In the genomic region with DNA sequence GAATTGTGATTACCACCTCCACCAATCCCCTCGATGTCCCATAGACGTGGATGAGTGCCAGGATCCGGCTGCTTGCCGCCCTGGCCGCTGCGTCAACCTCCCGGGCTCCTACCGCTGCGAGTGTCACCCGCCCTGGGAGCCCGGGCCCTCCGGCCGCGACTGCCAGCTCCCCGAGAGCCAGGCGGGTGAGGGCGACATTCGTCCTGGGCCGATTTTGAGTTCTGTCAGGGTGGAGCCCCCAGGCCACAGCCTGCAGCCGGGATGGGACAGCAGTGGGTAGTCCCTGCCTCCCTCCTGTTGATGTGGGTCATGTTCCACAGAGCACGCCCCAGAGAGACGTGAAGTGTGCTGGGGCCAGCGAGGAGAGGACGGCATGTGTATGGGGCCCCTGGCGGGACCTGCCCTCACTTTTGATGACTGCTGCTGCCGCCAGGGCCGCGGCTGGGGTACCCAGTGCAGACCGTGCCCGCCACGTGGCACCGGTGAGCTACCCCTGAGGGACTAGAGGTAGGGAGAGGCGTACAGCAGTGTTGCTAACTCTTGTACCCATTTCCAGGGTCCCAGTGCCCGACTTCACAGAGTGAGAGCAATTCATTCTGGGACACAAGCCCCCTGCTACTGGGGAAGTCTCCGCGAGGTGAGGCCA, we compare ENCODE assay signal across 10 mouse cellular contexts. TPM values are rescaled to one million over a fixed set of nuclear protein-coding genes. Genes with fewer than 3 reads are reported as not detected.
DNase-seq lines count a peak whose midpoint lies in the region; ATAC-seq lines count a peak whose summit lies in the region.
"Had no signal": no experiment of that assay in that cellular context is flagged by ENCODE, and none has a peak within 500 bp of the region (broad histone marks: within the 10 kb centered on the region; RNA-seq: fewer than 3 reads in every experiment).

No protein-coding gene starts in this region.

- H3K9me3 ChIP-seq in heart, embryonic 13.5 days = no peaks in the 10 kb centered on the region
- no peaks in the 10 kb centered on the region for H3K9me3 ChIP-seq in embryonic facial prominence, embryonic 11.5 days (replicated peaks; ENCODE audit: control insufficient read depth, low read length)
- H3K9me3 ChIP-seq in hindbrain, embryonic 11.5 days (ENCODE audit: control insufficient read depth, low read length) = no peaks in the 10 kb centered on the region
- H3K9me3 ChIP-seq in midbrain, embryonic 11.5 days (ENCODE audit: control insufficient read depth, low read length) = no peaks in the 10 kb centered on the region

- no peak overlapping the region for H3K27ac ChIP-seq in heart, embryonic 13.5 days (replicated peaks)
- no peak overlapping the region for H3K27ac ChIP-seq in embryonic facial prominence, embryonic 11.5 days (replicated peaks; ENCODE audit: low read depth, low read length)
- no peak overlapping the region for H3K27ac ChIP-seq in hindbrain, embryonic 11.5 days (ENCODE audit: low read depth, low read length)
- no peak overlapping the region for H3K27ac ChIP-seq in midbrain, embryonic 11.5 days (ENCODE audit: low read depth, low read length)

- peak overlapping the region; percentile 70 for H3K4me2 ChIP-seq in heart, embryonic 13.5 days
- H3K4me2 ChIP-seq in embryonic facial prominence, embryonic 11.5 days (ENCODE audit: low read depth, low read length) = peak overlapping the region; percentile 43
- peak overlapping the region; percentile 39 for H3K4me2 ChIP-seq in hindbrain, embryonic 11.5 days (replicated peaks; ENCODE audit: low read depth, low read length)
- H3K4me2 ChIP-seq in midbrain, embryonic 11.5 days = peak overlapping the region; percentile 45

- no peak for DNase-seq in heart, postnatal 10 days
- DNase-seq in embryonic facial prominence, embryonic 11.5 days (ENCODE audit: low spot score) = no peak
- DNase-seq in hindbrain, embryonic 11.5 days (ENCODE audit: low spot score) = peak; percentile 38
- DNase-seq in midbrain, embryonic 11.5 days (ENCODE audit: low spot score, missing footprints) = peak; percentile 88
- DNase-seq in thymus, postnatal 0 days (ENCODE audit: low spot score) = no peak
- DNase-seq in adrenal gland, postnatal 4 days (ENCODE audit: low spot score in 2 of 2) = no peak
- no peak for DNase-seq in urinary bladder, postnatal 36 days (ENCODE audit: low spot score in 2 of 2)

- no peak for ATAC-seq in heart, embryonic 13.5 days (ENCODE audit: extremely low read depth, insufficient number of reproducible peaks, low FRiP score, low TSS enrichment)
- ATAC-seq in embryonic facial prominence, embryonic 11.5 days (replicated peaks; ENCODE audit: insufficient number of reproducible peaks, low FRiP score, low TSS enrichment, low read depth) = 0 out of 2 replicates have a peak, but pooled peaks have one; percentile 37
- 0 out of 2 replicates have a peak, but pooled peaks have one; percentile 22 for ATAC-seq in hindbrain, embryonic 11.5 days (ENCODE audit: low FRiP score)
- peak; percentile 33; the same call in 1 of the 2 replicates for ATAC-seq in midbrain, embryonic 11.5 days (ENCODE audit: low FRiP score)

- H3K27me3 ChIP-seq in heart, embryonic 13.5 days (replicated peaks) = peaks cover 66% of the 10 kb centered on the region
- H3K27me3 ChIP-seq in embryonic facial prominence, embryonic 11.5 days (ENCODE audit: control insufficient read depth, insufficient read depth, low read length) = peaks cover 20% of the 10 kb centered on the region
- H3K27me3 ChIP-seq in hindbrain, embryonic 11.5 days (ENCODE audit: control insufficient read depth, insufficient read depth, low read length) = peaks cover 45% of the 10 kb centered on the region
- peaks cover 26% of the 10 kb centered on the region for H3K27me3 ChIP-seq in midbrain, embryonic 11.5 days (ENCODE audit: control insufficient read depth, insufficient read depth, low read length)

- peaks cover 74% of the 10 kb centered on the region for H3K36me3 ChIP-seq in heart, embryonic 13.5 days
- peaks cover 14% of the 10 kb centered on the region for H3K36me3 ChIP-seq in embryonic facial prominence, embryonic 11.5 days (replicated peaks; ENCODE audit: control insufficient read depth, insufficient read depth, low read depth, low read length)
- H3K36me3 ChIP-seq in hindbrain, embryonic 11.5 days (ENCODE audit: control insufficient read depth, insufficient read depth, low read length) = peaks cover 5% of the 10 kb centered on the region; the same call in 1 of the 2 replicates
- H3K36me3 ChIP-seq in midbrain, embryonic 11.5 days (ENCODE audit: control insufficient read depth, insufficient read depth, low read length) = peaks cover 8% of the 10 kb centered on the region

- H3K9ac ChIP-seq in heart, embryonic 13.5 days = peak overlapping the region; percentile 77
- peak overlapping the region; percentile 23 for H3K9ac ChIP-seq in embryonic facial prominence, embryonic 11.5 days (replicated peaks; ENCODE audit: low read length)
- H3K9ac ChIP-seq in hindbrain, embryonic 11.5 days (ENCODE audit: low read depth, low read length) = 0 out of 2 replicates have a peak overlapping the region, but pooled peaks have one; percentile 20
- H3K9ac ChIP-seq in midbrain, embryonic 11.5 days (ENCODE audit: low read length) = peak overlapping the region; percentile 56

- intact Hi-C loops in heart, postnatal 10 days (cut with DNase I) = no loop called here

- peaks cover 14% of the 10 kb centered on the region for H3K4me1 ChIP-seq in heart, embryonic 13.5 days
- H3K4me1 ChIP-seq in embryonic facial prominence, embryonic 11.5 days (ENCODE audit: control insufficient read depth, insufficient read depth, low read length) = peaks cover 12% of the 10 kb centered on the region
- peaks cover 8% of the 10 kb centered on the region; the same call in 1 of the 2 replicates for H3K4me1 ChIP-seq in hindbrain, embryonic 11.5 days (replicated peaks; ENCODE audit: control insufficient read depth, insufficient read depth, low read length)
- peaks cover 11% of the 10 kb centered on the region for H3K4me1 ChIP-seq in midbrain, embryonic 11.5 days (ENCODE audit: control insufficient read depth, insufficient read depth, low read length)

- 19% methylated on average over 36 of the region's 36 CpGs for WGBS in heart, embryonic 13.5 days
- WGBS in embryonic facial prominence, embryonic 11.5 days = 12% methylated on average over 36 of the region's 36 CpGs
- WGBS in hindbrain, embryonic 11.5 days = 10% methylated on average over 36 of the region's 36 CpGs
- 13% methylated on average over 34 of the region's 36 CpGs for WGBS in midbrain, embryonic 11.5 days

- H3K4me3 ChIP-seq in heart, embryonic 13.5 days = peak overlapping the region; percentile 41
- peak overlapping the region; percentile 14; the same call in 1 of the 2 replicates for H3K4me3 ChIP-seq in embryonic facial prominence, embryonic 11.5 days (ENCODE audit: low read depth, low read length)
- 0 out of 2 replicates have a peak overlapping the region, but pooled peaks have one; percentile 12 for H3K4me3 ChIP-seq in hindbrain, embryonic 11.5 days (ENCODE audit: low read depth, low read length)
- H3K4me3 ChIP-seq in midbrain, embryonic 11.5 days (ENCODE audit: low read depth, low read length) = peak overlapping the region; percentile 18; the same call in 1 of the 2 replicates

RNA-seq across cellular contexts. Expression of a gene that starts 14.1 kb away (rescaled TPM):
- polyA plus RNA-seq in heart, embryonic 13.5 days (2015; fragmentation: Nextera tagmentation; extraction: Ambion mirVana) = 55.8 and 59.6 TPM in 2 replicates
- total RNA-seq in heart, postnatal 10 days (2021) = 10 to 100 TPM; 63.4 to 65.7 TPM
- polyA plus RNA-seq in embryonic facial prominence, embryonic 11.5 days (2014; fragmentation: Nextera tagmentation; extraction: Ambion mirVana) = 53.9 and 55.0 TPM in 2 replicates
- polyA plus RNA-seq in hindbrain, embryonic 11.5 days (2014; fragmentation: Nextera tagmentation; extraction: Ambion mirVana) = 47.2 and 55.7 TPM in 2 replicates
- polyA plus RNA-seq in midbrain, embryonic 11.5 days (2014; fragmentation: Nextera tagmentation; extraction: Ambion mirVana) = 48.2 and 58.6 TPM in 2 replicates
- 38.0 and 40.9 TPM in 2 replicates for polyA plus RNA-seq in thymus, postnatal 0 days (2015; fragmentation: Nextera tagmentation; extraction: Ambion mirVana)
- 100 to 1,000 TPM; 105 to 110 TPM for total RNA-seq in adrenal gland, postnatal 4 days (2021)

RNA-seq across cellular contexts. Expression of a gene that starts 16.4 kb away (rescaled TPM):
- polyA plus RNA-seq in heart, embryonic 13.5 days (2015; fragmentation: Nextera tagmentation; extraction: Ambion mirVana) = 22.5 and 24.7 TPM in 2 replicates
- total RNA-seq in heart, postnatal 10 days (2021) = 10 to 100 TPM; 77.0 to 79.2 TPM
- polyA plus RNA-seq in embryonic facial prominence, embryonic 11.5 days (2014; fragmentation: Nextera tagmentation; extraction: Ambion mirVana) = 5.9 and 9.5 TPM in 2 replicates
- polyA plus RNA-seq in hindbrain, embryonic 11.5 days (2014; fragmentation: Nextera tagmentation; extraction: Ambion mirVana) = 3.5 and 3.8 TPM in 2 replicates
- polyA plus RNA-seq in midbrain, embryonic 11.5 days (2014; fragmentation: Nextera tagmentation; extraction: Ambion mirVana) = 4.8 and 6.0 TPM in 2 replicates
- 9.7 and 10.2 TPM in 2 replicates for polyA plus RNA-seq in thymus, postnatal 0 days (2015; fragmentation: Nextera tagmentation; extraction: Ambion mirVana)
- total RNA-seq in adrenal gland, postnatal 4 days (2021) = 100 to 1,000 TPM; 277 to 287 TPM

RNA-seq across cellular contexts. Expression of a gene that starts 27.7 kb away (rescaled TPM):
- 79.7 and 82.6 TPM in 2 replicates for polyA plus RNA-seq in heart, embryonic 13.5 days (2015; fragmentation: Nextera tagmentation; extraction: Ambion mirVana)
- total RNA-seq in heart, postnatal 10 days (2021) = 10 to 100 TPM; 44.0 to 47.7 TPM
- 137 and 151 TPM in 2 replicates for polyA plus RNA-seq in embryonic facial prominence, embryonic 11.5 days (2014; fragmentation: Nextera tagmentation; extraction: Ambion mirVana)
- 165 and 174 TPM in 2 replicates for polyA plus RNA-seq in hindbrain, embryonic 11.5 days (2014; fragmentation: Nextera tagmentation; extraction: Ambion mirVana)
- polyA plus RNA-seq in midbrain, embryonic 11.5 days (2014; fragmentation: Nextera tagmentation; extraction: Ambion mirVana) = 157 and 158 TPM in 2 replicates
- polyA plus RNA-seq in thymus, postnatal 0 days (2015; fragmentation: Nextera tagmentation; extraction: Ambion mirVana) = 91.8 and 92.5 TPM in 2 replicates
- total RNA-seq in adrenal gland, postnatal 4 days (2021) = 10 to 100 TPM; 63.5 to 67.5 TPM

RNA-seq across cellular contexts. Expression of a gene that starts 31.0 kb away (rescaled TPM):
- polyA plus RNA-seq in heart, embryonic 13.5 days (2015; fragmentation: Nextera tagmentation; extraction: Ambion mirVana) = 85.9 and 96.8 TPM in 2 replicates
- 100 to 1,000 TPM; 154 to 161 TPM for total RNA-seq in heart, postnatal 10 days (2021)
- polyA plus RNA-seq in embryonic facial prominence, embryonic 11.5 days (2014; fragmentation: Nextera tagmentation; extraction: Ambion mirVana) = 4.5 and 5.5 TPM in 2 replicates
- 4.4 and 6.2 TPM in 2 replicates for polyA plus RNA-seq in hindbrain, embryonic 11.5 days (2014; fragmentation: Nextera tagmentation; extraction: Ambion mirVana)
- polyA plus RNA-seq in midbrain, embryonic 11.5 days (2014; fragmentation: Nextera tagmentation; extraction: Ambion mirVana) = 5.3 and 5.4 TPM in 2 replicates
- 17.6 TPM in 2 replicates for polyA plus RNA-seq in thymus, postnatal 0 days (2015; fragmentation: Nextera tagmentation; extraction: Ambion mirVana)
- total RNA-seq in adrenal gland, postnatal 4 days (2021) = 10 to 100 TPM; 34.9 to 35.6 TPM

RNA-seq across cellular contexts. Expression of a gene that starts 52.9 kb away (rescaled TPM):
- 0.29 TPM in 1 of 2 replicates, not detected in the other for polyA plus RNA-seq in heart, embryonic 13.5 days (2015; fragmentation: Nextera tagmentation; extraction: Ambion mirVana)
- not detected for total RNA-seq in heart, postnatal 10 days (2021)
- not detected in 2 replicates for polyA plus RNA-seq in embryonic facial prominence, embryonic 11.5 days (2014; fragmentation: Nextera tagmentation; extraction: Ambion mirVana)
- 0.19 TPM in 1 of 2 replicates, not detected in the other for polyA plus RNA-seq in hindbrain, embryonic 11.5 days (2014; fragmentation: Nextera tagmentation; extraction: Ambion mirVana)
- not detected in 2 replicates for polyA plus RNA-seq in midbrain, embryonic 11.5 days (2014; fragmentation: Nextera tagmentation; extraction: Ambion mirVana)
- 0.32 and 0.74 TPM in 2 replicates for polyA plus RNA-seq in thymus, postnatal 0 days (2015; fragmentation: Nextera tagmentation; extraction: Ambion mirVana)
- total RNA-seq in adrenal gland, postnatal 4 days (2021) = not detected
- total RNA-seq: layer of hippocampus, postnatal 10 days had no signal
- polyA plus RNA-seq: small intestine, adult 2 months had no signal

Comparison
In these comparisons a context has a peak if more than half of its experiments do, and no peak if none do; other contexts are left out.
1. H3K9ac ChIP-seq: peak in every context shown above with its lines; median percentile 77 in heart, embryonic 13.5 days; 56 in midbrain, embryonic 11.5 days; 23 in embryonic facial prominence, embryonic 11.5 days; 20 in hindbrain, embryonic 11.5 days.
2. DNase-seq: peak in hindbrain, embryonic 11.5 days (single experiment) and midbrain, embryonic 11.5 days (single experiment); none in heart, postnatal 10 days (0 of 2), embryonic facial prominence, embryonic 11.5 days (single experiment), thymus, postnatal 0 days (single experiment), adrenal gland, postnatal 4 days (0 of 2) and urinary bladder, postnatal 36 days (0 of 2).
3. Peak in every context shown above with its lines, with median percentiles within 50 percentile points of each other: H3K4me2 ChIP-seq and H3K4me3 ChIP-seq.